17 mouse cellular contexts compared by ENCODE assay signal in the genomic region with DNA sequence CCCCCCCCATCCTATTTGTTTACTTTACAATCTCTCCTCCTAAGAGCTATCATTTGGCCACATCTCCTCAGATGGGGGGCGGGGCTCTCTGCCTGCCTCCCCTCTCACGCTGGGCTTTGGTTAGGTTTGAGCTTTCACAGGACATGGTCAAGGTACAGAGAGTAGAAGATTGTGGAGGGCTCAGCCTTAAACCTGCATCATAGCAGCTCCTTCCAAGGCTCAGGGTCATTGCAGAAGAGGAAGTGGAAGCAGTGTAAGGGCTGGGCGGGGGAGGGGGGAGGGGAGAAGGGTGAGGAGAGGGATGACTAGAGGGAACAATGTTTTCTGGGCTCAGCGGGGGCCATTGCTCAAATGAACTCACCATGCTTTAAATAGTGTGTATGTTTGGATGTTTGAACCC. TPM values are rescaled to one million over a fixed set of nuclear protein-coding genes. Genes with fewer than 3 reads are reported as not detected.
DNase-seq lines count a peak whose midpoint lies in the region; ATAC-seq lines count a peak whose summit lies in the region.
"Had no signal": no experiment of that assay in that cellular context is flagged by ENCODE, and none has a peak within 500 bp of the region (broad histone marks: within the 10 kb centered on the region; RNA-seq: fewer than 3 reads in every experiment).

No protein-coding gene starts in this region.

- H3K4me3 ChIP-seq in liver, embryonic 11.5 days (ENCODE audit: low read depth, low read length) = no peak overlapping the region
- H3K4me3 ChIP-seq: erythroblast, embryonic 14.5 days; gastrocnemius, adult 2 months; hindbrain, embryonic 10.5 days; kidney, embryonic 15.5 days; layer of hippocampus, adult 2 months; lung, embryonic 15.5 days; midbrain, embryonic 15.5 days had no signal

- H3K27ac ChIP-seq in liver, embryonic 11.5 days (ENCODE audit: low read depth, low read length) = no peak overlapping the region
- H3K27ac ChIP-seq: gastrocnemius, adult 2 months; hindbrain, embryonic 10.5 days; kidney, embryonic 15.5 days; layer of hippocampus, adult 2 months; lung, embryonic 15.5 days; midbrain, embryonic 15.5 days had no signal

- H3K27me3 ChIP-seq in liver, embryonic 11.5 days (replicated peaks; ENCODE audit: control insufficient read depth, insufficient read depth, low read length) = no peaks in the 10 kb centered on the region
- H3K27me3 ChIP-seq: kidney, embryonic 15.5 days; lung, embryonic 15.5 days; midbrain, embryonic 15.5 days had no signal

- no peaks in the 10 kb centered on the region for H3K36me3 ChIP-seq in liver, embryonic 11.5 days (ENCODE audit: control insufficient read depth, insufficient read depth, low read length)
- H3K36me3 ChIP-seq: hindbrain, embryonic 10.5 days; kidney, embryonic 15.5 days; lung, embryonic 15.5 days; midbrain, embryonic 15.5 days had no signal

- 29% methylated on average over 4 of the region's 4 CpGs for WGBS in liver, embryonic 11.5 days

- H3K9ac ChIP-seq in liver, embryonic 11.5 days (ENCODE audit: low read depth, low read length) = no peak overlapping the region
- H3K9ac ChIP-seq: kidney, embryonic 15.5 days; lung, embryonic 15.5 days; midbrain, embryonic 15.5 days had no signal

- intact Hi-C loops in heart, postnatal 14 days (cut with DNase I) = no loop called here

- peak; percentile 21; the same call in 1 of the 2 replicates for ATAC-seq in liver, embryonic 11.5 days (replicated peaks; ENCODE audit: low FRiP score)
- 0 out of 2 replicates have a peak, but pooled peaks have one; percentile 43 for ATAC-seq in monocyte, adult 5-6 weeks (replicated peaks; ENCODE audit: insufficient number of reproducible peaks, low FRiP score, low TSS enrichment, poor library complexity, severe bottlenecking)
- ATAC-seq: forebrain, embryonic 16.5 days; midbrain, embryonic 15.5 days had no signal

- H3K4me1 ChIP-seq in liver, embryonic 11.5 days (replicated peaks; ENCODE audit: control insufficient read depth, insufficient read depth, low read length) = peaks cover 10% of the 10 kb centered on the region; the same call in 1 of the 2 replicates
- H3K4me1 ChIP-seq: hindbrain, embryonic 10.5 days; lung, embryonic 15.5 days; midbrain, embryonic 15.5 days had no signal

- H3K4me2 ChIP-seq in liver, embryonic 11.5 days = no peak overlapping the region
- H3K4me2 ChIP-seq: kidney, embryonic 15.5 days; lung, embryonic 15.5 days; midbrain, embryonic 15.5 days had no signal

- no peaks in the 10 kb centered on the region for H3K9me3 ChIP-seq in liver, embryonic 11.5 days (ENCODE audit: control insufficient read depth, low read length)
- H3K9me3 ChIP-seq: hindbrain, embryonic 10.5 days; kidney, embryonic 15.5 days; lung, embryonic 15.5 days; midbrain, embryonic 15.5 days had no signal

- peak; percentile 30 for DNase-seq in ES-CJ7 (ENCODE audit: low read depth, low spot score)
- peak; percentile 45 for DNase-seq in R1 (ENCODE audit: low read depth, low spot score)
- no peak for DNase-seq in liver, embryonic 11.5 days (ENCODE audit: low spot score)
- no peak for DNase-seq in right cerebral cortex, postnatal 10 days (ENCODE audit: low spot score in 2 of 2)
- no peak for DNase-seq in heart, postnatal 14 days
- no peak for DNase-seq in cerebellum, postnatal 10 days
- DNase-seq: cerebellum, postnatal 14 days; gastrocnemius, adult 2 months; heart, adult 11 months had no signal

RNA-seq across cellular contexts. Expression of a gene that starts 51.7 kb away (rescaled TPM):
- 83.7 and 89.8 TPM in 2 replicates for polyA plus RNA-seq in liver, embryonic 11.5 days (2014; fragmentation: Nextera tagmentation; extraction: Ambion mirVana)
- total RNA-seq in monocyte, adult 5-6 weeks (2017) = 25.1 to 33.7 TPM (median 25.4 TPM) in 3 replicates
- total RNA-seq in heart, postnatal 14 days (2021) = 1 to 10 TPM; 6.8 to 8.5 TPM

Comparison
In these comparisons a context has a peak if more than half of its experiments do, and no peak if none do; other contexts are left out.
1. DNase-seq: peak in ES-CJ7 (single experiment) and R1 (single experiment); none in liver, embryonic 11.5 days (single experiment), right cerebral cortex, postnatal 10 days (0 of 2), heart, postnatal 14 days (0 of 2) and cerebellum, postnatal 10 days (0 of 2).